Mouse (Mus musculus) liver, embryonic 14.5 days (tissue): ENCODE data around the gene Atrip.

Source experiments
- CTCF ChIP-seq: IDR thresholded peaks from 2 replicates; pipeline ENCODE4 v1.5.1; 2016; ENCODE audit warnings: antibody characterized with exemption, low read depth, control low read depth
- EP300 ChIP-seq: IDR thresholded peaks from 2 replicates; pipeline ENCODE4 v1.6.1; 2016; ENCODE audit warnings: antibody characterized with exemption, low read depth

DNA sequence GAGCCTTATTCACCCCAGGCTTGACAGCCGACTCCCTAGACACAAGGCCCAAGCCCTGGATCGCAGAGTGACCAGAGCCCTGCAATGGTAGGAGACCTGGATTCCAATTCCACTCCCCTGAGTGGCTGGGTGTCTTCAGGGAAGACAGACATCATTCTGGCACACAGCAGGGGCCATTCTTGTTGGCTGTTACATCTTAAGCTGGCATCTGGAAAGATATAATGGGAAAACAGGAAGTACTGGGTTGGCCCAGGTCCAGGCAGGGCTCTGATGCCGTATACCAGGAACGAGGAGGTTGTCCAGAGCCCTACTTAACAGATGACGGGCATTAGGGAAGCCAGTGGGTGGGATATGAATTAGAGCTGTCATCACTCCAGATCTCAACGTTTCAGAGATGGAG lies 49.3 kb upstream of the Atrip start:
- no peak for TF ChIP-seq EP300
- no peak for TF ChIP-seq CTCF
